Mouse (Mus musculus) kidney, embryonic 15.5 days (tissue): Measurements from ENCODE around the gene Ccna2. TPM values are rescaled to one million over a fixed set of nuclear protein-coding genes. Genes with fewer than 3 reads are reported as not detected.
"Not testable (repeated sequence)": the region's sequence is repeated elsewhere in the genome, so short reads cannot be mapped to it uniquely, and the experiment has no call there.

Experiments
- ATAC-seq: fragments of 200-750 bp; cut with Nextera tagmentation; replicated peaks from 2 replicates; pipeline ENCODE4 v1.8.0; 2017; ENCODE audit warnings: moderate TSS enrichment; ENCODE audit not compliant: low FRiP score
- H3K27ac ChIP-seq: fragments of 300-500 bp; sonication (generic); 2 replicates; pipeline ENCODE4 v1.5.1; 2015; ENCODE audit warnings: mild to moderate bottlenecking, inconsistent platforms
- H3K27me3 ChIP-seq: fragments of 300-500 bp; sonication (generic); 2 replicates; pipeline ENCODE4 v1.6.1; 2015; ENCODE audit warnings: inconsistent platforms
- H3K36me3 ChIP-seq: fragments of 300-500 bp; sonication (generic); 2 replicates; pipeline ENCODE4 v1.6.1; 2015; ENCODE audit warnings: inconsistent platforms
- H3K4me1 ChIP-seq: fragments of 300-500 bp; sonication (generic); 2 replicates; pipeline ENCODE4 v1.6.1; 2015; ENCODE audit warnings: inconsistent platforms
- H3K4me2 ChIP-seq: fragments of 300-500 bp; sonication (generic); 2 replicates; pipeline ENCODE4 v1.6.1; 2015; ENCODE audit warnings: moderate library complexity, mild to moderate bottlenecking, inconsistent platforms
- H3K4me3 ChIP-seq: fragments of 300-500 bp; sonication (generic); replicated peaks from 2 replicates; pipeline ENCODE4 v1.5.1; 2015; ENCODE audit warnings: mild to moderate bottlenecking, inconsistent platforms
- H3K9ac ChIP-seq: fragments of 300-500 bp; sonication (generic); 2 replicates; pipeline ENCODE4 v1.6.1; 2015; ENCODE audit warnings: mild to moderate bottlenecking, inconsistent platforms
- H3K9me3 ChIP-seq: fragments of 300-500 bp; sonication (generic); replicated peaks from 2 replicates; pipeline ENCODE4 v1.6.1; 2016; ENCODE audit warnings: inconsistent platforms
- WGBS: fragments of 180-500 bp; shearing (Covaris S2); methylation state at CpG from one replicate; pipeline ENCODE4 v1.1.7; 2015; ENCODE audit warnings: mixed read lengths; 5-methylcytosine and 5-hydroxymethylcytosine counted together
- polyA plus RNA-seq: library from polyadenylated mRNA; unstranded; fragments of >200 nt; fragmentation: Nextera tagmentation; extraction: Ambion mirVana; gene quantifications from 2 replicates; pipeline ENCODE4 v1.2.1, GENCODE M21; 2015

Gene Ccna2
- polyA plus RNA-seq, result 185 and 190 TPM in 2 replicates

- Histone ChIP-seq H3K9ac (peak within 1 kb of the TSS; percentile 82), H3K4me1 (peaks cover 20% of the 10 kb centered on the region), H3K9me3 (no peaks in the 10 kb centered on the region), H3K27me3 (no peaks in the 10 kb centered on the region), H3K4me3 (peak within 1 kb of the TSS; percentile 68), H3K27ac (peak within 1 kb of the TSS; percentile 81), H3K4me2 (peak within 1 kb of the TSS; percentile 82), H3K36me3 (peaks cover 41% of the 10 kb centered on the region)
- peak; percentile 100 for ATAC-seq
- WGBS, result under 1% methylated on average over 59 of the region's 60 CpGs
These were observed at the start of gene Ccna2 for GRCm38 (mm10) chr3:36571827-36572378. Gene Ccna2 (minus strand): TSS chr3:36572150.

- Histone ChIP-seq H3K9me3 (no peaks in the 10 kb centered on the region), H3K36me3 (no peaks in the 10 kb centered on the region), H3K27ac (no peak overlapping the region), H3K4me1 (peaks cover 7% of the 10 kb centered on the region), H3K27me3 (no peaks in the 10 kb centered on the region), H3K4me3 (no peak overlapping the region), H3K4me2 (no peak overlapping the region), H3K9ac (no peak overlapping the region)
- no peak for ATAC-seq
- 67% methylated on average over 7 of the region's 7 CpGs for WGBS
These were observed 46.2 kb upstream of the Ccna2 start for GRCm38 (mm10) chr3:36618181-36618580.

- Histone ChIP-seq H3K4me3 (peak overlapping the region; percentile 74; the same call in 1 of the 2 replicates), H3K4me1 (peaks cover 14% of the 10 kb centered on the region), H3K9ac (no peak overlapping the region), H3K9me3 (no peaks in the 10 kb centered on the region), H3K27me3 (no peaks in the 10 kb centered on the region), H3K36me3 (0 out of 2 replicates have a peak, but pooled peaks cover 3% of the 10 kb centered on the region), H3K27ac (no peak overlapping the region), H3K4me2 (peak overlapping the region; percentile 79)
- 63% methylated on average over 5 of the region's 5 CpGs for WGBS
- ATAC-seq, result no peak
These were observed 41.9 kb upstream of the Ccna2 start for GRCm38 (mm10) chr3:36613908-36614255.

- peaks cover 14% of the 10 kb centered on the region for H3K4me1 ChIP-seq
- peak within 1 kb of the TSS; percentile 68 for H3K27ac ChIP-seq
- peak; percentile 99 for ATAC-seq
- no peaks in the 10 kb centered on the region for H3K27me3 ChIP-seq
- H3K9ac ChIP-seq, result peak within 1 kb of the TSS; percentile 71
- H3K9me3 ChIP-seq, result no peaks in the 10 kb centered on the region
- 0 out of 2 replicates have a peak, but pooled peaks cover 3% of the 10 kb centered on the region for H3K36me3 ChIP-seq
- peak within 1 kb of the TSS; percentile 74 for H3K4me3 ChIP-seq
- 3% methylated on average over 38 of the region's 38 CpGs for WGBS
- H3K4me2 ChIP-seq, result peak within 1 kb of the TSS; percentile 79
These were observed 41.4 kb upstream of the Ccna2 start, which contains the start of gene Bbs7 for GRCm38 (mm10) chr3:36613202-36613907. Gene Bbs7 (minus strand): TSS chr3:36613477.

GRCm38 (mm10) chr3:36612687-36613086 is 40.7 kb upstream of the Ccna2 start:
- peak overlapping the region; percentile 74 for H3K4me3 ChIP-seq
- H3K27me3 ChIP-seq, result no peaks in the 10 kb centered on the region
- H3K27ac ChIP-seq, result peak overlapping the region; percentile 68
- H3K9ac ChIP-seq, result peak overlapping the region; percentile 71
- peak; percentile 47 for ATAC-seq
- H3K36me3 ChIP-seq, result 0 out of 2 replicates have a peak, but pooled peaks cover 3% of the 10 kb centered on the region
- H3K4me2 ChIP-seq, result peak overlapping the region; percentile 79
- H3K4me1 ChIP-seq, result peaks cover 14% of the 10 kb centered on the region
- H3K9me3 ChIP-seq, result no peaks in the 10 kb centered on the region
- 2% methylated on average over 6 of the region's 6 CpGs for WGBS

- H3K9ac ChIP-seq, result no peak overlapping the region
- WGBS, result 85% methylated on average over 7 of the region's 7 CpGs
- no peak for ATAC-seq
These were observed 34.2 kb upstream of the Ccna2 start for GRCm38 (mm10) chr3:36605894-36606783.

GRCm38 (mm10) chr3:36599773-36600172 is 27.8 kb upstream of the Ccna2 start:
- not testable (repeated sequence) for H3K4me2 ChIP-seq, H3K27ac ChIP-seq, H3K36me3 ChIP-seq, H3K4me3 ChIP-seq, H3K9ac ChIP-seq, ATAC-seq, H3K27me3 ChIP-seq, H3K4me1 ChIP-seq, H3K9me3 ChIP-seq
- WGBS, result 90% methylated on average over 8 of the region's 9 CpGs

More at GRCm38 (mm10) chr3:36605894-36606783, 34.2 kb upstream of the Ccna2 start:
- no peak overlapping the region for H3K4me2 ChIP-seq
- no peak overlapping the region for H3K4me3 ChIP-seq
- H3K36me3 ChIP-seq, result peaks cover 9% of the 10 kb centered on the region; the same call in 1 of the 2 replicates
- no peak overlapping the region for H3K27ac ChIP-seq
- H3K4me1 ChIP-seq, result no peaks in the 10 kb centered on the region
- no peaks in the 10 kb centered on the region for H3K9me3 ChIP-seq
- no peaks in the 10 kb centered on the region for H3K27me3 ChIP-seq

- Histone ChIP-seq H3K4me3 (no peak overlapping the region), H3K27ac (no peak overlapping the region), H3K27me3 (no peaks in the 10 kb centered on the region), H3K36me3 (peaks cover 11% of the 10 kb centered on the region; the same call in 1 of the 2 replicates), H3K9me3 (no peaks in the 10 kb centered on the region), H3K4me1 (no peaks in the 10 kb centered on the region), H3K9ac (no peak overlapping the region), H3K4me2 (no peak overlapping the region)
- 76% methylated on average over 3 of the region's 3 CpGs for WGBS
- ATAC-seq, result no peak
These were observed 26.9 kb upstream of the Ccna2 start for GRCm38 (mm10) chr3:36598811-36599210.

- peaks cover 46% of the 10 kb centered on the region for H3K36me3 ChIP-seq
- H3K9me3 ChIP-seq, result no peaks in the 10 kb centered on the region
- ATAC-seq, result peak; percentile 35
- peaks cover 20% of the 10 kb centered on the region for H3K4me1 ChIP-seq
- H3K4me2 ChIP-seq, result peak overlapping the region; percentile 82
- no peaks in the 10 kb centered on the region for H3K27me3 ChIP-seq
- peak overlapping the region; percentile 82 for H3K9ac ChIP-seq
- H3K4me3 ChIP-seq, result peak overlapping the region; percentile 68
- peak overlapping the region; percentile 81 for H3K27ac ChIP-seq
- WGBS, result under 1% methylated on average over 46 of the region's 46 CpGs
These were observed 556 bp downstream of the Ccna2 start for GRCm38 (mm10) chr3:36571361-36571826.

- H3K9me3 ChIP-seq, result no peaks in the 10 kb centered on the region
- no peak for ATAC-seq
- peaks cover 20% of the 10 kb centered on the region for H3K4me1 ChIP-seq
- WGBS, result 90% methylated on average over 5 of the region's 5 CpGs
- no peaks in the 10 kb centered on the region for H3K27me3 ChIP-seq
- peak overlapping the region; percentile 68 for H3K4me3 ChIP-seq
- peaks cover 57% of the 10 kb centered on the region for H3K36me3 ChIP-seq
- peak overlapping the region; percentile 82 for H3K4me2 ChIP-seq
- H3K9ac ChIP-seq, result peak overlapping the region; percentile 21; the same call in 1 of the 2 replicates
- H3K27ac ChIP-seq, result no peak overlapping the region
These were observed 2.1 kb downstream of the Ccna2 start for GRCm38 (mm10) chr3:36569836-36570235.

GRCm38 (mm10) chr3:36563666-36564065 is 8.3 kb downstream of the Ccna2 start:
- Histone ChIP-seq H3K4me2 (no peak overlapping the region), H3K9ac (no peak overlapping the region), H3K9me3 (no peaks in the 10 kb centered on the region), H3K4me1 (no peaks in the 10 kb centered on the region), H3K27me3 (no peaks in the 10 kb centered on the region), H3K36me3 (peaks cover 95% of the 10 kb centered on the region), H3K4me3 (no peak overlapping the region), H3K27ac (no peak overlapping the region)
- ATAC-seq, result no peak
- WGBS, result 93% methylated on average over 3 of the region's 3 CpGs
